Mouse (Mus musculus): ENCODE data around the gene Cfap58. TPM values are rescaled to one million over a fixed set of nuclear protein-coding genes. Genes with fewer than 3 reads are reported as not detected.

Gene Cfap58
- total RNA-seq, 2 experiments from 2014 or later = 0.06 TPM; not detected in 1

DNA sequence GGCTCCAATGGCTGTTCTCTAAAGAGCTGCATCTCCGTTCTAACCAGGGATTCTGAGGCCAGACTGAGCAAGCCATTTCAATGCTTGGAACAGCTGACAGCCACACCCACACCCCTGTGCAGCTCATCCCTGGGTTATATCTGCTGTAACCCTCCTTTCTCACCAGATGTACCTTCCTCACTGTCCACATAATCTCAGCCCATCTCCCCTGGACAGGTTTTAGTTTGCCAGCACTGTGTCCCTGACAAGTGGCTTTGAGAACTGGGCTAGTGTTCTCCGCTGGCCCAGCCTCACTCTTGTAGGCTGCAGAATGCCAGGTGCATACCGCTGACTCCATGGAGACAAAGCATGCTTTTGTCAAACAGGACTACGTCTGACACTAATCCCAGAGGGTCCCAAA lies 20.1 kb upstream of the Cfap58 start:
- no peak for DNase-seq

DNA sequence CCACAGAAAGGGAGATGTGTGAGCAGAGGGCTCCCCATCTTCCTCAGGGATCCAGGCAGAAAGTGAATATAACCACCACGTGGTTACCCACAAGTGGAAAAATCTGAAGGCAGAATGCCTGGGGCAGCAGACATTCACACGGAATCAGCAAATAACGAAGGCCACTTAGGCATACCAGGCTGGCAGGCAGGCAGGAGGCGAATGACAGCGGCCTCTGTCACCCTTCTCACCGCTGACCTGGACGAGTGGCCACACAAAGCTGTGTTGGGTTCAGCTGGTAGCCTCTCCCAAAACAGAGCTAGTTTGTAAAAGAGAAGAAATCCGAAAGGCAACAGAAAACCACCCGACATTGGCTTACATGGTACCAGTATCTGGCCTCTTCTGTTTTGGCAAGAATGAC lies 19.5 kb upstream of the Cfap58 start:
- no peak for DNase-seq

- no peak for DNase-seq
Measured at GRCm38 (mm10) chr19:47918455-47919101, 18.9 kb upstream of the Cfap58 start.

DNA sequence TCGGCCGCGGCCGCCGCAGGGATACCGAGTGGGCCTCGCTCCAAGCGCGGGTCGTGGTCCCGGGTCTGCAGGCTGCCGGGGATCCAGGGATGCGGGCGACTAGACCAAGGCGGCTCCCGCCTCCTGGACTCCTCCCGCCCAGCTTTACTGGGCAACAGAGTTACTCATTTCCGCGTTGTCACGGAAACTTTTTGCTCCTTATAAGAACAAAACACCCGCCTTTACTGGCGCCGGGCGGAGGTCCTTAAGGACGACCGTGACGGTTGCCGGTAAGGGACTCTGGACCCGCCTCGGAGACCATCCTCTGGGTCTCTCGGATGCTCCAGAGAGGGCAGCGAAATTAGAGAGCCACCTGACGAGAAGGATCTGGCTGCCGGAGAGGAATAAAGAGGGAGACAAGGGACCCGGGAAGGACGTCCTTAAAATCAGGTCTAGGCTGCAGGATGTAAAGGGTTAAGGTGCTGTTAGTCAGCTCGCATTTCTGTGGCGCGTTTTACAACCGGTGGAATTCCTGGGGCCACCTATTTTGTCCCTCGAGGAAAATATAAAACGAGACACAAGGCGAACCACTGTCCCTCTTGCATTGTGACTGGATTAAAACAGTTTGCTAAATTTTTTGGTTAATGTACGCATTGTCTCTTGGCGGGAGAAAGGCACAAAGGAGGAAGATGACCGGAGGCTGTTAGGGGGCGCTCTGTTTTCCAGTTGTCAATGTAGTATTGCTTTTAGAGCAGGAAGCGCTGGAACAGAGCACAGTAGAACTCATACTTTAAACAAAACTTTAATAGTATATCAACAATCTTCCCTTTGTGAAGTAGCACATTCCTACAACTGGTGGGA lies 18.1 kb upstream of the Cfap58 start, which contains the start of the genes Cfap43 and Itprip:
Cfap43 (minus strand) TSS at position 162 of the 840 bp plus-strand sequence.
Itprip (minus strand) TSS at position 174 of the 840 bp plus-strand sequence.
- DNase-seq = peak; percentile 81

- peak; percentile 44 for DNase-seq
Measured at GRCm38 (mm10) chr19:47919966-47920375, 17.5 kb upstream of the Cfap58 start.

DNA sequence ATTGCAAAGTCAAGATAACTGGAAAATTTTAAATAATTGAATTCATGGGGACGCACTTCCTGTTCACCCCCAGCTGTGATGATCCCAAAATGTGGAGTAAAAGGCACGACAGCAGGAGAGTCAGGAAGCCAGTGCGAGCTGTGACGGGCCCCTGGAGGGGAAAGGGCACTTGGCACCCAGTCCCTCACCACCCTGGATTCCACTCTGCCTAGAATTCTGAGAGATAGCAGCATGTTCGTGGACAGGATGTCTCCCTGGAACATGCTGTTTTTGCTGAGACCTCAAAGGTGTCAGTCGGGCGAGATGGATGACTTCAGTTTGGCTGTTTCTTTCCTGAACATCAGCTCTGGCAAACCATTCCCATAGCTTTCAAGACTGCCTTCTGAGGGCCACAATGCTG lies 11.7 kb upstream of the Cfap58 start:
- no peak for DNase-seq

GRCm38 (mm10) chr19:47927032-47927431 lies 10.4 kb upstream of the Cfap58 start:
- DNase-seq = no peak

DNA sequence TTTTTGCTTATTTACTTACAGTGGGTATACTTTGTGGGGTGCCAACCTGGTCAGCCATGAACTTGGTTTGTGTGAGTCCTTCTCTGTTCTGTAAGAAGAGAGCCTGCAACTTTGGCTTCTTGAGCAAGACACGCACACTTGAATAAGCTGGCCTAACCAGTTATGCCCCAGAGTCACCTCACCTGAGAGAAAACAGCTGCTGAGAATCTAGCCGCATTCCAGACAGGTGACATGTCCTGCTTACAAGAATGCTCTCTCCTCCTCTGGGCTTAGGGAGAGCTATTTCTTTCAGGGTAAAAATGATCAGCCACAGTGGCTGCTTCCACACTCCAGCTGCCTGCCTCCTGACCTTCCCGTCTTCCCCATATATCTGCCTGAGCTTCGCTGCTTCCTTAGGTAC lies 8.4 kb upstream of the Cfap58 start:
- no peak for DNase-seq

- DNase-seq = peak; percentile 33
Measured at GRCm38 (mm10) chr19:47931982-47932638, 5.4 kb upstream of the Cfap58 start.

DNA sequence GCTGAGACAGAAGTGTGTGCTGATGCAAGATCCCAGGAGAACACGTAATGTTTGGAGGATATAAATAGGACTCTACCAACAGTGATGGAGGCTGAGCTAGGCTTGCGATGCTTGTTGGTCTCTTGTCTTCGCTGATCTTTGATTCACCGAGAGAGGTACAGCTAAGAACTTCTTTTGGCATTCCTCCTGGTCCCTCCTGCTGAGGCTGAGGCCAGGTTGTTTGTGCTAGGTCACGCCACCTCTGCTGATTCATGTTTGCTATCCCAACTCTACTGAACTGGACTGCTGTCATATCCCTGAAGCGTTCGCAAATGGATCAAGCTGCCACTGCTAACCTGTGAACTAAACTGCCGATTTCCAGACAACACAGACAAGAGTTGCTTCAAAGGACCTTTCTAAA lies 3.3 kb upstream of the Cfap58 start:
- DNase-seq = no peak

DNA sequence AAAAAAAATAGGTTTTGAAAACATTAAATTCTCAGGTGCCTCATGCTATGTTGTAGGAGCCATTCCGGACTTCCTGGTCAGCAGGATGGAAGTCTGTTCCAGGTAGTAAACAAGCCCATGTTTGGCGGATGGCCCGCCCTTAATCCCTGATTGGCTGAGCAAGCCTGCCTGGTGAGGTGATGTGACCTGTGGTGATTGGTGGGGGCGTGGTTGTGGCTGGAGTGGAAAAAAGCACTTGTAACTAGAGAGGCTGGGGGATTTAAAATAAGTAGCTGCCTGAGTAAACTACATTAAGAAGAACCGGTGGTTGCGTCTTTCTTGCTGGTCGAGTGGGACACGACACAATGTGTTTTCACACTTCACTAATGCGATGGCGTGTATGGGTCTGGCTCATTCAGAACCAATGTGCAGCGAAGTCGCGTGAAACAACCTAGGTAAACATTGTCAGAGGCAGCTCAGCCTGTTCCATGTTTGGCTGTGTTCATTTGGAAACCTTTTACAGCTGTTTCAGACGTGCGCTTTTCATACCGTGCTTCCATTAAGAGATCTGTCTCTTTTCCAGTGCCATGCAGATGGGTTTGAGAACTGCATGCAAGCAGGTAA lies 2.7 kb upstream of the Cfap58 start:
- DNase-seq = no peak

DNA sequence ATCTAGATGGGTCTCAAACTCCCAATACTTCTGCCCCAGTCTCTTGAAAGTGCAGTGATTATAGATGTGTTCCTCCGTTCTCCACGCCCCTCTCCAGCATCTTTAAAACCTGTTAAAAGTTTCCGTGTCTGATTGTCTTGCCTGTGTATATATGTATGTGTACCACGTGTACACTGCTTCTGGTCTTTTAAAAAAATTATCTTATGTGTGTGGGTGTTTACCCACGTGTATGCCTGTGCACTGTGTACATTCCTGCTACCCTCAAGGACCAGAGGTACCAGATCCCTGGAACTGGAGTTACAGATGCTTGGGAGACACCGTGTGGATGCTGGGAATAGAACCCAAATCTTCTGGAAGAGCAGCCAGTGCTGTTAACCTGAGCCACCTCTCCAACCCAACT lies 1.9 kb upstream of the Cfap58 start:
- no peak for DNase-seq

DNA sequence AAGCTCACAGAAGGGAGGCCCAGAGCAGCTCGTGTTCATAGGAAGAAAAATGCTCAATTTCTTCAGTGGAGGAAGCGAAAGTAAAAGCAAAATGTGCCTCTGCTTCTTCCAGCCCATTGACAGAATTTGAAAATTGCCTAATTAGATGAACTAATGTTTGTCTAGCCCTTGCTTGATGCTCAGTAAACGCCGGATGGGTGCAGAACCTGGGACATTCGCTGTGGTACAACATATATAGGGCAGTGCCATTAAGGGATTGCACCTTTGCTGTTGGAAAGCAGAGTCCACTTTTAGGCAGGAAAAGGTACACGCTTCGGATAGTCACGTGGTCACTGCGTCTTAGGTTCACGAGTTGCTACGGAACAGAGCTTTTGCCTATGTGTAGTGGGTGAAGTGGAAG lies 985 bp upstream of the Cfap58 start:
- DNase-seq = no peak

DNA sequence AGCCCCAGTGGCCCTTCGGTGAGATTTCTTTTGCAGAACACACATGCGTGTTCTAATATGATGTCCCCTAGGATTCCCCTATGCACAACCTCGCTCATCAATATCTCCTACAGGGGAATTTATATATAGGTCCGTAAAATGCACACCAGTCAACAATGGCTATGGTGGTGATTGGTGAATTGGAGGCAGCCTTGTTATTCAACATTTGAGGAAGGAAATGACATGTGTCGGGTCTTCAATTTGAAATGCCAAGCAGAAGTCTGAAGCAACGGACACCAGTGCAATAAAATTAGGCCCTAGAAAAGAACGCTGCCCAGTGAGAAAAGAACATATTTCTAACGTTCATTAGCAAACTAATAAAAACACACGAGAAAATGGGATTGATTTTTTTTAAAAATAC lies 537 bp upstream of the Cfap58 start:
- DNase-seq = no peak

DNA sequence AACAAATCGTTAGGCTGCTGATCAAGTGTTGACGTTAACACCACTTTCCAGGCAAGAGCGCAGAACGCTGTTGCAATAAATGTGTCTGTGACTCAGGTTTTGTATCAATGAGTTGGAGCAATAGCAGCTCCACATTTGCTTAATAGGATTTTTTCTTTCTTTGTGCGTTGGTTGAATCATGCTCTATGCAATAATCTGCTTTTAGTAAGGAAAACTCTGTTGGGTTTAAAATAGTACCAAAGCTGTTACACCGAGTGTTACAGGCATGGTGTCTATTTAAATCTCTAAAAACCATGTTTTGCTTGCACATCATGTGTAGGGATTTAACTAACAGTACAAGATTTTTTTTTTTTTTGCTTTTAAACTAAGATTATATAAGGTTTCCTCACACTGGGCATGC lies 1.9 kb downstream of the Cfap58 start:
- DNase-seq = no peak

DNA sequence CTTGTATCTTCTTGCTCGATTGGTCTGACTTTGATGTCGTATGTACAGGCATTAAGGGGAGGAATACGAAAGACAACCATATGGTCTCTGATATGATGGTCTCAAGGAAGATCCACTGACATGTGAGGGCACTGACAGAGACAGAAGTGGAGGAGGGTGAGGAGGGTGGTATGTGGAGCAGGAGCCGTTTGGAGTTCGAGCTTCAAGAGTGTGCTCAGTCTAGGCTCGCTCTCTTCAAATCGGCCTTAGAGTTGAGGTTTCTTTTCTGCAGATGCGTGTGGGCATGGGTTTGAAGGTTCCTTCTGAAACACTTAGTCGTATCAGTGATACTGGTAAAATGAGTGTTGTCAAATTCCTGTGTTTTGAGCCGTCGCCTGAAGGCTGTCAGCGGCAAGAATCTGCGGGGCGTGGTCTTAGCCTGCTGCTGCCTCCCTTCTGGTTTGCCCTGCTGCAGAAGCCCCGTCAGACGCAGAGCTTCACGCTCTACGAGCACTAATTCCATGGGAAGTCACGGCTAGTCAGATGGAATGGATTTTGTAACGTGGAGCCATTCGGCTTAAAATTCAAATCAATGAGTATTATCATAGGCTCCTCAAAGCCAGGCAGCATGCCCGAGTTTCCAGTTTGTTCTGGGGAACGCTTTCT lies 9.5 kb downstream of the Cfap58 start:
- DNase-seq = no peak

GRCm38 (mm10) chr19:47950946-47951345 lies 13.5 kb downstream of the Cfap58 start:
- DNase-seq = no peak

- DNase-seq = no peak
Measured at GRCm38 (mm10) chr19:47953169-47953568, 15.7 kb downstream of the Cfap58 start.

- DNase-seq = no peak
Measured at GRCm38 (mm10) chr19:47958181-47958580, 20.7 kb downstream of the Cfap58 start.

DNA sequence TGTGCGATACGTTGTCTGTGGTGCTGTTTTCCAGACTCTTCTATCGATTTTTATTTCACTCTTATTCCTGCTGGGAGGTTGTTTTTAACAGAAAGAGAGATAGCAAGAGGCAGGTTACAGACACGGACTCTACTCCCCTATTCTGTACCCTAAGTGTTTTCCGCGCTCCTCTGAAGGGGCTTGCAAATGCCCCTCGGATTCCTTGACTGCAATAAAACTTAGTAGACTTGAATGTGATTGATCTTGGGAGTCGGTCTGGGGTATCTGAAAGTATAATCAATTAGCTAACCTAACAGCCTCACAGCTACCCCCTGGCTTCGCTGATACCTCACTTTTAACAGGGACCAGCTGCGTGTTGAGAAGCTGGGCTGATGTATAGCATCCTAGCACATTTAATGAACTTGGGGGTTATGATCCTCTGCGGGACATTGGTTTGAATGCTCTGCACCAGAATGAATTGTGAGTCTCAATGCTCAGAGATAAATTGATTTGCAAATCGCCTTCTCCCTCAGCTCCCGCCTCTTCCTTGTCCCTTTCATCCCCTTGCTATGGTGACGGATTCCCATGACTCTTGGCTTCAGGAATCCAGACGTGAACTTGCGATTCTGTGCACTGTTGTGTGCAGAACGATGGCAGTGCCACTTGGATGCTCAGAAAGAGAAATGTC lies 31.7 kb downstream of the Cfap58 start:
- DNase-seq = no peak

DNA sequence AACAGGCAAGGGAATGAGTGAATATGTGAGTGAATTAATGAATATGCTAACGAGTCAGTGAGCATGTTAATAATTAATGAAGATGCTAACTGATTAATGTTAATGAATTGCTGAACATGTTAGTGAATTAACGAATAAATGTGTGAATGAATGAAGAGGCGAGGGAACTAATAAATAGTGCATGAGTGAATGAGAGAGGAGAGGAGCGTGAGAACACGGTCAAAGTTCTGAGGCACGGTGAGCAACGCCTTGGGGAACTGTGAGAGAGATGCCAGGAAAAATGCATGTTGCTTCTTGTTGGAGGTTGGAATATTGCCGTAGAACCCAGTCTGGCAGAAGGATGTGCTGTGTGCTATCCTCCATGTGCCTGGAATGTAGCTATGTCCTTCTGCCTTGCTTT lies 33.6 kb downstream of the Cfap58 start:
- no peak for DNase-seq

Data from adrenal gland, postnatal 10 days (tissue).